Mouse (Mus musculus) embryonic fibroblast, embryonic 13.5 days (primary cell): ENCODE results near the gene Rrp1b.

Experiments used
- CTCF ChIP-seq: IDR thresholded peaks from 2 replicates; pipeline ENCODE4 v1.5.1; 2011; ENCODE audit warnings: mild to moderate bottlenecking, control low read depth, low read length, moderate library complexity, borderline replicate concordance; ENCODE audit not compliant: insufficient read depth
- POLR2A ChIP-seq: IDR thresholded peaks from 2 replicates; pipeline ENCODE4 v1.6.1; 2011; ENCODE audit warnings: low read depth, mild to moderate bottlenecking, control low read depth, low read length, moderate library complexity

DNA sequence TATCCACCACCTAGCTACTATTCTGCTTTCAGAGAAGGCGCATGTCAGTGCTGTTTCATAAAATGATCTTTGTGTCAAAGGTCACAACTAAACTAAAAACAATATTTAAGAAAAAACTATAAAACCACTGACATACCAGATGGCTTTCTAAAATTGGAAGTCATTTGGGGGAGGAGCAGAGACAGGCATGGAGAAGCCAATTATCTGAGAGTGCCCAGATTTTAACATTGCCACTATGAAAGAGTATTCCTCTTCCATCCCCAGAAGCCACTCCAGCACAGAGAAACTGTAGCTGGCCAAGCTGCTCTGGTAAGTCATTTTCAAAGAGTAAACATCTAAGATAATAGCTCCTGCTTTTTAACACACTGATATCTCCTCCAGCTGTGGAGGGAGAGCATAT is 49.0 kb upstream of the Rrp1b start:
- TF ChIP-seq CTCF, result no peak
- no peak for TF ChIP-seq POLR2A
